Mouse (Mus musculus) myocyte (in vitro differentiated cells): ENCODE measurements around the gene Col6a1. TPM values are rescaled to one million over a fixed set of nuclear protein-coding genes. Genes with fewer than 3 reads are reported as not detected.

ENCODE experiments used
- H3K27me3 ChIP-seq: one replicate; pipeline ENCODE4 v1.6.1; 2011; ENCODE audit not compliant: control insufficient read depth, insufficient read depth, insufficient read length
- H3K36me3 ChIP-seq: one replicate; pipeline ENCODE4 v1.6.1; 2011; ENCODE audit not compliant: control insufficient read depth, insufficient read depth
- H3K4me2 ChIP-seq: one replicate; pipeline ENCODE4 v1.6.1; 2011; ENCODE audit warnings: low read depth, control low read depth
- H3K4me3 ChIP-seq: one replicate; pipeline ENCODE4 v1.5.1; 2011; ENCODE audit warnings: mild to moderate bottlenecking, control low read depth, moderate library complexity
- H3K79me2 ChIP-seq: one replicate; pipeline ENCODE4 v1.6.1; 2011; ENCODE audit not compliant: control insufficient read depth, insufficient read depth
- H3ac ChIP-seq: one replicate; pipeline ENCODE4 v1.6.1; 2011; ENCODE audit not compliant: control insufficient read depth, insufficient read length
- CEBPB ChIP-seq: IDR thresholded peaks from 2 replicates; pipeline ENCODE4 v1.6.1; 2011; ENCODE audit warnings: mild to moderate bottlenecking, moderate library complexity; ENCODE audit not compliant: poor library complexity, insufficient read depth, severe bottlenecking
- E2F4 ChIP-seq: IDR thresholded peaks from one replicate; pipeline ENCODE4 v1.6.1; 2011; ENCODE audit warnings: mild to moderate bottlenecking, control low read depth, moderate library complexity; ENCODE audit not compliant: insufficient read depth
- MAX ChIP-seq: IDR thresholded peaks from one replicate; pipeline ENCODE4 v1.6.1; 2011; ENCODE audit warnings: low read depth, mild to moderate bottlenecking, control low read depth
- MYOD1 ChIP-seq, 3 experiments: IDR thresholded peaks; one replicate each; pipeline ENCODE4 v1.6.1; 2011; ENCODE audit warnings: control low read depth in 2 of 3, low read depth in 2 of 3, mild to moderate bottlenecking in 2 of 3, moderate library complexity in 1 of 3; ENCODE audit not compliant: insufficient read length in 2 of 3, control insufficient read depth in 1 of 3
- MYOG ChIP-seq, 3 experiments: IDR thresholded peaks; one replicate each; pipeline ENCODE4 v1.6.1; 2011; ENCODE audit warnings: control low read depth in 2 of 3, low read depth in 2 of 3, mild to moderate bottlenecking in 2 of 3; ENCODE audit not compliant: insufficient read length in 2 of 3, control insufficient read depth in 1 of 3, insufficient read depth in 1 of 3
- POLR2A ChIP-seq: IDR thresholded peaks from one replicate; pipeline ENCODE4 v1.6.1; 2011; ENCODE audit warnings: low read depth, mild to moderate bottlenecking, control low read depth, moderate library complexity; ENCODE audit not compliant: insufficient read length
- POLR2AphosphoS2 ChIP-seq: IDR thresholded peaks from one replicate; pipeline ENCODE4 v1.6.1; 2011; ENCODE audit warnings: low read depth, control low read depth; ENCODE audit not compliant: insufficient read length
- REST ChIP-seq: IDR thresholded peaks from one replicate; pipeline ENCODE4 v1.6.1; 2011; ENCODE audit warnings: mild to moderate bottlenecking, control low read depth, moderate library complexity; ENCODE audit not compliant: insufficient read depth, insufficient read length
- SRF ChIP-seq: IDR thresholded peaks from one replicate; pipeline ENCODE4 v1.6.1; 2011; ENCODE audit warnings: low read depth; ENCODE audit not compliant: control insufficient read depth, insufficient read length
- TCF12 ChIP-seq: IDR thresholded peaks from one replicate; pipeline ENCODE4 v1.6.1; 2011; ENCODE audit warnings: mild to moderate bottlenecking, control low read depth; ENCODE audit not compliant: poor library complexity, insufficient read depth, severe bottlenecking
- TCF3 ChIP-seq: IDR thresholded peaks from one replicate; pipeline ENCODE4 v1.6.1; 2011; ENCODE audit warnings: low read depth, control low read depth; ENCODE audit not compliant: insufficient read length
- USF1 ChIP-seq: IDR thresholded peaks from one replicate; pipeline ENCODE4 v1.6.1; 2011; ENCODE audit warnings: low read depth, mild to moderate bottlenecking, control low read depth, moderate library complexity
- polyA plus RNA-seq: library from polyadenylated mRNA; unstranded; fragments of >200 nt; fragmentation: generic; extraction: Trizol; gene quantifications from one replicate; pipeline ENCODE4 v1.2.1, GENCODE M21; 2012; ENCODE audit warnings: missing spikeins

Col6a1 gene
- polyA plus RNA-seq, 1 experiment, result 144 TPM

GRCm38 (mm10) chr10:76683977-76684376, 42.0 kb downstream of the Col6a1 start:
- H3K36me3 ChIP-seq, result no peaks in the 10 kb centered on the region
- H3K4me3 ChIP-seq, result no peak overlapping the region
- no peak overlapping the region for H3ac ChIP-seq
- TF ChIP-seq MYOG (IDR thresholded peaks at IDR 0.05; ENCODE audit: control insufficient read depth in 1 of 3, insufficient read depth in 1 of 3, insufficient read length in 2 of 3, low read depth in 2 of 3) (no peak), USF1 (no peak), TCF12 (no peak), E2F4 (no peak), TCF3 (no peak), MYOD1 (IDR thresholded peaks at IDR 0.05; ENCODE audit: control insufficient read depth in 1 of 3, insufficient read length in 2 of 3, low read depth in 2 of 3) (no peak), POLR2AphosphoS2 (no peak), MAX (no peak), REST (no peak), SRF (no peak), CEBPB (no peak), POLR2A (no peak)
- H3K27me3 ChIP-seq, result peaks cover 29% of the 10 kb centered on the region
- no peak overlapping the region for H3K4me2 ChIP-seq
- H3K79me2 ChIP-seq, result no peaks in the 10 kb centered on the region

GRCm38 (mm10) chr10:76683461-76683860, 42.5 kb downstream of the Col6a1 start:
- TF ChIP-seq TCF3 (no peak), MYOG (IDR thresholded peaks at IDR 0.05; ENCODE audit: control insufficient read depth in 1 of 3, insufficient read depth in 1 of 3, insufficient read length in 2 of 3, low read depth in 2 of 3) (no peak), POLR2AphosphoS2 (no peak), MAX (no peak), POLR2A (no peak), E2F4 (no peak), MYOD1 (IDR thresholded peaks at IDR 0.05; ENCODE audit: control insufficient read depth in 1 of 3, insufficient read length in 2 of 3, low read depth in 2 of 3) (no peak), REST (no peak)
- peaks cover 29% of the 10 kb centered on the region for H3K27me3 ChIP-seq

GRCm38 (mm10) chr10:76681882-76682281, 44.1 kb downstream of the Col6a1 start:
- no peak overlapping the region for H3K4me3 ChIP-seq
- no peaks in the 10 kb centered on the region for H3K79me2 ChIP-seq
- H3K36me3 ChIP-seq, result no peaks in the 10 kb centered on the region
- no peak overlapping the region for H3K4me2 ChIP-seq
- TF ChIP-seq MYOD1 (IDR thresholded peaks at IDR 0.05; ENCODE audit: control insufficient read depth in 1 of 3, insufficient read length in 2 of 3, low read depth in 2 of 3), result no peak
- no peak for TF ChIP-seq TCF3
- no peak for TF ChIP-seq MYOG (IDR thresholded peaks at IDR 0.05; ENCODE audit: control insufficient read depth in 1 of 3, insufficient read depth in 1 of 3, insufficient read length in 2 of 3, low read depth in 2 of 3)
- no peak for TF ChIP-seq POLR2AphosphoS2
- no peak for TF ChIP-seq MAX
- no peak overlapping the region for H3ac ChIP-seq
- H3K27me3 ChIP-seq, result peaks cover 29% of the 10 kb centered on the region

More at GRCm38 (mm10) chr10:76683461-76683860, 42.5 kb downstream of the Col6a1 start:
- no peaks in the 10 kb centered on the region for H3K79me2 ChIP-seq
- H3ac ChIP-seq, result no peak overlapping the region
- no peak overlapping the region for H3K4me3 ChIP-seq
- H3K4me2 ChIP-seq, result no peak overlapping the region
- H3K36me3 ChIP-seq, result no peaks in the 10 kb centered on the region

- Histone ChIP-seq H3K79me2 (no peaks in the 10 kb centered on the region), H3K36me3 (no peaks in the 10 kb centered on the region), H3K4me3 (no peak overlapping the region), H3K4me2 (no peak overlapping the region), H3ac (no peak overlapping the region), H3K27me3 (peaks cover 24% of the 10 kb centered on the region)
- no peak for TF ChIP-seq MAX
- no peak for TF ChIP-seq MYOG (IDR thresholded peaks at IDR 0.05; ENCODE audit: control insufficient read depth in 1 of 3, insufficient read depth in 1 of 3, insufficient read length in 2 of 3, low read depth in 2 of 3)
- TF ChIP-seq TCF12, result no peak
- no peak for TF ChIP-seq POLR2AphosphoS2
- no peak for TF ChIP-seq POLR2A
- no peak for TF ChIP-seq MYOD1 (IDR thresholded peaks at IDR 0.05; ENCODE audit: control insufficient read depth in 1 of 3, insufficient read length in 2 of 3, low read depth in 2 of 3)
- TF ChIP-seq SRF, result no peak
- no peak for TF ChIP-seq TCF3
- no peak for TF ChIP-seq E2F4
- TF ChIP-seq USF1, result no peak
- TF ChIP-seq REST, result no peak
- TF ChIP-seq CEBPB, result no peak
Measured at GRCm38 (mm10) chr10:76680758-76681650, 45.0 kb downstream of the Col6a1 start.

- no peaks in the 10 kb centered on the region for H3K36me3 ChIP-seq
- no peak overlapping the region for H3ac ChIP-seq
- no peak overlapping the region for H3K4me3 ChIP-seq
- no peaks in the 10 kb centered on the region for H3K79me2 ChIP-seq
- TF ChIP-seq TCF3, result no peak
- TF ChIP-seq USF1, result no peak
- TF ChIP-seq TCF12, result no peak
- no peak for TF ChIP-seq CEBPB
- TF ChIP-seq MYOD1 (IDR thresholded peaks at IDR 0.05; ENCODE audit: control insufficient read depth in 1 of 3, insufficient read length in 2 of 3, low read depth in 2 of 3), result no peak
- no peak for TF ChIP-seq E2F4
- TF ChIP-seq MAX, result no peak
- TF ChIP-seq REST, result no peak
- no peak for TF ChIP-seq POLR2AphosphoS2
- no peak for TF ChIP-seq SRF
- no peak for TF ChIP-seq MYOG (IDR thresholded peaks at IDR 0.05; ENCODE audit: control insufficient read depth in 1 of 3, insufficient read depth in 1 of 3, insufficient read length in 2 of 3, low read depth in 2 of 3)
- no peak for TF ChIP-seq POLR2A
- no peaks in the 10 kb centered on the region for H3K27me3 ChIP-seq
- H3K4me2 ChIP-seq, result no peak overlapping the region
Measured at GRCm38 (mm10) chr10:76678122-76678521, 47.8 kb downstream of the Col6a1 start.
